Mouse (Mus musculus) small intestine, adult 2 months (tissue): ENCODE measurements around the gene Hivep3. TPM values are rescaled to one million over a fixed set of nuclear protein-coding genes. Genes with fewer than 3 reads are reported as not detected.

ENCODE experiments used
- H3K27ac ChIP-seq: fragments of 200-500 bp; 2 replicates; pipeline ENCODE4 v1.5.1; 2012; ENCODE audit warnings: low read depth, low read length, control low read depth, inconsistent platforms; ENCODE audit not compliant: insufficient read depth
- H3K27me3 ChIP-seq: fragments of 200-500 bp; 2 replicates; pipeline ENCODE4 v1.6.1; 2012; ENCODE audit warnings: mild to moderate bottlenecking, moderate library complexity, low read length, inconsistent platforms; ENCODE audit not compliant: control insufficient read depth, insufficient read depth
- H3K36me3 ChIP-seq: fragments of 200-500 bp; 2 replicates; pipeline ENCODE4 v1.6.1; 2012; ENCODE audit warnings: mild to moderate bottlenecking, low read length, control low read depth, inconsistent platforms; ENCODE audit not compliant: control insufficient read depth, insufficient read depth
- H3K4me1 ChIP-seq: fragments of 200-500 bp; 2 replicates; pipeline ENCODE4 v1.6.1; 2012; ENCODE audit warnings: low read length, inconsistent platforms, mixed read lengths; ENCODE audit not compliant: control insufficient read depth, insufficient read depth, insufficient read length
- H3K4me3 ChIP-seq: fragments of 200-500 bp; 2 replicates; pipeline ENCODE4 v1.5.1; 2012; ENCODE audit warnings: low read depth, mild to moderate bottlenecking, control low read depth, inconsistent platforms, low read length, moderate library complexity
- CTCF ChIP-seq: fragments of 200-500 bp; IDR thresholded peaks from 2 replicates; pipeline ENCODE4 v1.5.1; 2012; ENCODE audit warnings: low read depth, mild to moderate bottlenecking, control low read depth, inconsistent platforms, low read length, moderate library complexity, mixed read lengths; ENCODE audit not compliant: insufficient replicate concordance, insufficient read length; ENCODE audit errors: extremely low read depth
- POLR2A ChIP-seq: fragments of 200-500 bp; IDR thresholded peaks from 2 replicates; pipeline ENCODE4 v1.6.1; 2012; ENCODE audit warnings: low read depth, mild to moderate bottlenecking, control low read depth, inconsistent platforms, low read length, moderate library complexity
- WGBS: fragments of 180-500 bp; shearing (Covaris S2); methylation state at CpG from one replicate; pipeline ENCODE4 v1.1.7; 2018; 5-methylcytosine and 5-hydroxymethylcytosine counted together
- polyA plus RNA-seq: library from polyadenylated mRNA; depleted of rRNA; stranded (reverse); fragments of >200 nt; gene quantifications from 2 replicates; pipeline ENCODE4 v1.2.3, GENCODE M21; 2012

Hivep3 gene
- polyA plus RNA-seq, 1 experiment: 3.3 TPM

GRCm38 (mm10) chr4:120024071-120024470, 290.5 kb downstream of the Hivep3 start:
- Histone ChIP-seq H3K4me1 (no peaks in the 10 kb centered on the region; the same call in 1 of the 2 replicates), H3K4me3 (no peak overlapping the region), H3K27me3 (no peaks in the 10 kb centered on the region), H3K36me3 (no peaks in the 10 kb centered on the region), H3K27ac (no peak overlapping the region)
- no peak for TF ChIP-seq POLR2A
- no peak for TF ChIP-seq CTCF
- 74% methylated on average over 10 of the region's 10 CpGs for WGBS

GRCm38 (mm10) chr4:120027671-120028070, 294.1 kb downstream of the Hivep3 start:
- 100% methylated on average over 1 of the region's 1 CpGs for WGBS

GRCm38 (mm10) chr4:120029937-120030336, 296.4 kb downstream of the Hivep3 start:
- 80% methylated on average over 1 of the region's 1 CpGs for WGBS
- TF ChIP-seq POLR2A: no peak
- TF ChIP-seq CTCF: no peak

More at GRCm38 (mm10) chr4:120027671-120028070, 294.1 kb downstream of the Hivep3 start:
- no peak overlapping the region for H3K4me3 ChIP-seq
- TF ChIP-seq CTCF (no peak), POLR2A (no peak)
- H3K36me3 ChIP-seq: no peaks in the 10 kb centered on the region
- H3K27me3 ChIP-seq: 0 out of 2 replicates have a peak, but pooled peaks cover 3% of the 10 kb centered on the region
- H3K4me1 ChIP-seq: no peaks in the 10 kb centered on the region; the same call in 1 of the 2 replicates
- no peak overlapping the region for H3K27ac ChIP-seq

GRCm38 (mm10) chr4:120032320-120032983, 298.9 kb downstream of the Hivep3 start:
- peak overlapping the region; percentile 77 for H3K4me3 ChIP-seq
- H3K27ac ChIP-seq: no peak overlapping the region
- 0 out of 2 replicates have a peak, but pooled peaks cover 7% of the 10 kb centered on the region for H3K27me3 ChIP-seq
- TF ChIP-seq CTCF (no peak), POLR2A (no peak)
- H3K4me1 ChIP-seq: peaks cover 6% of the 10 kb centered on the region
- no peaks in the 10 kb centered on the region for H3K36me3 ChIP-seq
- WGBS: 10% methylated on average over 70 of the region's 70 CpGs

More at GRCm38 (mm10) chr4:120029937-120030336, 296.4 kb downstream of the Hivep3 start:
- Histone ChIP-seq H3K27ac (no peak overlapping the region), H3K36me3 (no peaks in the 10 kb centered on the region), H3K4me1 (peaks cover 3% of the 10 kb centered on the region), H3K27me3 (0 out of 2 replicates have a peak, but pooled peaks cover 7% of the 10 kb centered on the region), H3K4me3 (no peak overlapping the region)

- no peak overlapping the region for H3K27ac ChIP-seq
- TF ChIP-seq CTCF (no peak), POLR2A (no peak)
- H3K4me3 ChIP-seq: peak overlapping the region; percentile 77
- H3K4me1 ChIP-seq: peaks cover 6% of the 10 kb centered on the region
- H3K36me3 ChIP-seq: no peaks in the 10 kb centered on the region
- 0 out of 2 replicates have a peak, but pooled peaks cover 7% of the 10 kb centered on the region for H3K27me3 ChIP-seq
- WGBS: under 1% methylated on average over 38 of the region's 38 CpGs
These were observed 299.4 kb downstream of the Hivep3 start for GRCm38 (mm10) chr4:120032984-120033355.

- H3K4me3 ChIP-seq: no peak overlapping the region
- no peaks in the 10 kb centered on the region for H3K36me3 ChIP-seq
- no peak overlapping the region for H3K27ac ChIP-seq
- H3K4me1 ChIP-seq: peaks cover 6% of the 10 kb centered on the region
- WGBS: 80% methylated on average over 4 of the region's 4 CpGs
- TF ChIP-seq CTCF: no peak
- 0 out of 2 replicates have a peak, but pooled peaks cover 7% of the 10 kb centered on the region for H3K27me3 ChIP-seq
These were observed 302.7 kb downstream of the Hivep3 start for GRCm38 (mm10) chr4:120036294-120036693.

GRCm38 (mm10) chr4:120037007-120037406, 303.4 kb downstream of the Hivep3 start:
- H3K4me1 ChIP-seq: peaks cover 6% of the 10 kb centered on the region
- TF ChIP-seq POLR2A: no peak
- TF ChIP-seq CTCF: no peak
- no peak overlapping the region for H3K4me3 ChIP-seq
- H3K27me3 ChIP-seq: 0 out of 2 replicates have a peak, but pooled peaks cover 6% of the 10 kb centered on the region
- H3K27ac ChIP-seq: no peak overlapping the region
- H3K36me3 ChIP-seq: no peaks in the 10 kb centered on the region
- 32% methylated on average over 7 of the region's 7 CpGs for WGBS

GRCm38 (mm10) chr4:120041520-120041919, 307.9 kb downstream of the Hivep3 start:
- H3K36me3 ChIP-seq: no peaks in the 10 kb centered on the region
- TF ChIP-seq POLR2A (no peak), CTCF (no peak)
- no peaks in the 10 kb centered on the region for H3K27me3 ChIP-seq
- no peak overlapping the region for H3K27ac ChIP-seq
- H3K4me1 ChIP-seq: peaks cover 3% of the 10 kb centered on the region
- no peak overlapping the region for H3K4me3 ChIP-seq
- WGBS: 76% methylated on average over 2 of the region's 2 CpGs
